Mouse (Mus musculus) kidney, embryonic 15.5 days (tissue): ENCODE measurements around the gene Ucp2. TPM values are rescaled to one million over a fixed set of nuclear protein-coding genes. Genes with fewer than 3 reads are reported as not detected.

Source experiments
- ATAC-seq: fragments of 200-750 bp; cut with Nextera tagmentation; replicated peaks from 2 replicates; pipeline ENCODE4 v1.8.0; 2017; ENCODE audit warnings: moderate TSS enrichment; ENCODE audit not compliant: low FRiP score
- H3K27ac ChIP-seq: fragments of 300-500 bp; sonication (generic); 2 replicates; pipeline ENCODE4 v1.5.1; 2015; ENCODE audit warnings: mild to moderate bottlenecking, inconsistent platforms
- H3K27me3 ChIP-seq: fragments of 300-500 bp; sonication (generic); 2 replicates; pipeline ENCODE4 v1.6.1; 2015; ENCODE audit warnings: inconsistent platforms
- H3K36me3 ChIP-seq: fragments of 300-500 bp; sonication (generic); 2 replicates; pipeline ENCODE4 v1.6.1; 2015; ENCODE audit warnings: inconsistent platforms
- H3K4me1 ChIP-seq: fragments of 300-500 bp; sonication (generic); 2 replicates; pipeline ENCODE4 v1.6.1; 2015; ENCODE audit warnings: inconsistent platforms
- H3K4me2 ChIP-seq: fragments of 300-500 bp; sonication (generic); 2 replicates; pipeline ENCODE4 v1.6.1; 2015; ENCODE audit warnings: moderate library complexity, mild to moderate bottlenecking, inconsistent platforms
- H3K4me3 ChIP-seq: fragments of 300-500 bp; sonication (generic); replicated peaks from 2 replicates; pipeline ENCODE4 v1.5.1; 2015; ENCODE audit warnings: mild to moderate bottlenecking, inconsistent platforms
- H3K9ac ChIP-seq: fragments of 300-500 bp; sonication (generic); 2 replicates; pipeline ENCODE4 v1.6.1; 2015; ENCODE audit warnings: mild to moderate bottlenecking, inconsistent platforms
- H3K9me3 ChIP-seq: fragments of 300-500 bp; sonication (generic); replicated peaks from 2 replicates; pipeline ENCODE4 v1.6.1; 2016; ENCODE audit warnings: inconsistent platforms
- WGBS: fragments of 180-500 bp; shearing (Covaris S2); methylation state at CpG from one replicate; pipeline ENCODE4 v1.1.7; 2015; ENCODE audit warnings: mixed read lengths; 5-methylcytosine and 5-hydroxymethylcytosine counted together
- polyA plus RNA-seq: library from polyadenylated mRNA; unstranded; fragments of >200 nt; fragmentation: Nextera tagmentation; extraction: Ambion mirVana; gene quantifications from 2 replicates; pipeline ENCODE4 v1.2.1, GENCODE M21; 2015

The Ucp2 gene
- polyA plus RNA-seq: 191 and 221 TPM in 2 replicates

DNA sequence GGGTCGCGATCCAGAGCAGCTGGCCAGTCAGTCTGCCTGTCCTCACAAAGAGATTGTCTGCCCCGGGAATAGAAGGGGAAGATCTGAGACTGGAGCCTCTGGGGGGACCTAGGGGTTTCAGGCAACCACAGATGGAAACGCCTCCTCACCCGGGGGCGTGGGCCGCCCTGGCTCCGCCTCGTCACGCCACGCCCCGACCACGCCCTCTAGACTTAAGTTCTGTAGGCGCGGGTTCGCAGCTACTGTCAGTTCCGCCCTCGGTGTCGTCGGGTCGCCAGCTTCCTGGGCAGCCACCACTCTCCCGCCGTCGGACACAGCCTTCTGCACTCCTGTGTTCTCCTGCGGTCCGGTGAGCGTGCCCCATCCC lies at the start of gene Ucp2:
Ucp2 (plus strand) TSS at position 221 of the 367 bp plus-strand sequence.
- Histone ChIP-seq H3K9me3 (no peaks in the 10 kb centered on the region), H3K9ac (peak within 1 kb of the TSS; percentile 51), H3K4me2 (peak within 1 kb of the TSS; percentile 97), H3K27ac (peak within 1 kb of the TSS; percentile 88), H3K4me1 (peaks cover 57% of the 10 kb centered on the region), H3K36me3 (peaks cover 17% of the 10 kb centered on the region), H3K4me3 (peak within 1 kb of the TSS; percentile 58), H3K27me3 (no peaks in the 10 kb centered on the region)
- under 1% methylated on average over 26 of the region's 27 CpGs for WGBS
- peak; percentile 72 for ATAC-seq

DNA sequence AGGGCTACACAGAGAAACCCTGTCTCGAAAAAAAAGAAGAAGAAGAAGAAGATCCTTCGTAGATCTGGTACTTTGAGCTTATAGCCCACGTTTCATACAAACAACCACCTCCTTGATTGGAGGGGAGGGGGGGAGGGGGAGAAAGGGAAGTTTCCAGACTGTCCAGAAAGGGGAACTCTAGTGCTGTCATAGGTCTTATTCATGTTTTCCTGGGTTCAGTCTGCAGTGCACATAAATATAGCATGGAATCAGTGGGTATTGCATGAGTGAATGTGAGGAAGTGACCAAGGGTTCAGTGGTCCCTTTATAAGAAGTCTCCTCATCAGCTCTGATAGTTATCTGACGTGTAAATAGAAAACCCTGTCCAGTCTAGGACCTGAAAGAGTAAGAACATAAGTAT lies 49.4 kb upstream of the Ucp2 start:
- no peak overlapping the region for H3K9ac ChIP-seq
- H3K27me3 ChIP-seq: no peaks in the 10 kb centered on the region
- ATAC-seq: no peak
- H3K4me1 ChIP-seq: no peaks in the 10 kb centered on the region
- 88% methylated on average over 4 of the region's 4 CpGs for WGBS
- H3K9me3 ChIP-seq: no peaks in the 10 kb centered on the region
- H3K4me2 ChIP-seq: no peak overlapping the region
- no peak overlapping the region for H3K4me3 ChIP-seq
- H3K27ac ChIP-seq: no peak overlapping the region
- H3K36me3 ChIP-seq: peaks cover 86% of the 10 kb centered on the region

DNA sequence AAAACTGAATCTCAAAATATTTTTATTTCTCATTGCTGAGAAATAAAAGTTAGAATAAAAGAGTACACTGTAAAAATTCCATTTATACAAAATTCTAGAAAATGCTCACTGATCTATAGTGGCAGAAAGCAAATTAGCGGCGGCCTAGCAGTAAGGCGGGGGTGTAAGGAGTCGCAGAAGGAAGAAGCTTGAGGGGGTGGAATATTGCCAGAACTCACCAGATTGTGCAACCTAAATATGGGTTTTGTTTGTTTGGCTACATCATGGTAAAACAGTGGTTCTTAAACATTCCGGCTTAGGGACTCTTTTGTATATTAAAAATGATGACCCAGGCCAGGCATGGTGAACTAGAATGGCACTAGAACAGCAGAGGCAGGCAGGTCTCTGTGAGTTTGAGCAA lies 46.9 kb upstream of the Ucp2 start:
- ATAC-seq: no peak
- H3K4me2 ChIP-seq: no peak overlapping the region
- peaks cover 93% of the 10 kb centered on the region for H3K36me3 ChIP-seq
- no peaks in the 10 kb centered on the region for H3K4me1 ChIP-seq
- WGBS: 98% methylated on average over 5 of the region's 5 CpGs
- no peaks in the 10 kb centered on the region for H3K27me3 ChIP-seq
- no peak overlapping the region for H3K4me3 ChIP-seq
- H3K27ac ChIP-seq: no peak overlapping the region
- no peak overlapping the region for H3K9ac ChIP-seq
- no peaks in the 10 kb centered on the region for H3K9me3 ChIP-seq

DNA sequence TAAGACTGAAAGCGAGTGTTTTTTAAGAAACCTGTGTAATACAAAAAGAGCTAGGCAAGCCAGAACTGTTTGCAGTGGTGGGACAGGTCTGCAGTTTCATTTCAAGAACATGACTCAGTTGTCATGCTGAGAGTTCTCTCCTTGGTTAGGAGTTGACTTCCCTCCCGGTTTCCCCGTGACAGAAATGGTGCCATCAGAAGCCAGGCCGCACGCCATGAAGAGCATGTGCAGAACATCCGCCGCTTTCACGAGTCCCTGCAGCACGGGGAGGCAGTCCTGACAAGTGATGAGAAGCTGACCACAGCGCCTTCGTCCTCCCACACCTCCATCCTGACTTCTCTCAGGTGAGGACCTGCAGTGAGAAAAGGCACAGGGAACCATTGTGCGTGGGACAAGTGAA lies 44.6 kb upstream of the Ucp2 start:
- H3K4me3 ChIP-seq: no peak overlapping the region
- no peaks in the 10 kb centered on the region for H3K9me3 ChIP-seq
- H3K4me1 ChIP-seq: no peaks in the 10 kb centered on the region
- no peaks in the 10 kb centered on the region for H3K27me3 ChIP-seq
- WGBS: 92% methylated on average over 12 of the region's 12 CpGs
- ATAC-seq: no peak
- peaks cover 93% of the 10 kb centered on the region for H3K36me3 ChIP-seq
- H3K9ac ChIP-seq: no peak overlapping the region
- H3K4me2 ChIP-seq: no peak overlapping the region
- no peak overlapping the region for H3K27ac ChIP-seq

DNA sequence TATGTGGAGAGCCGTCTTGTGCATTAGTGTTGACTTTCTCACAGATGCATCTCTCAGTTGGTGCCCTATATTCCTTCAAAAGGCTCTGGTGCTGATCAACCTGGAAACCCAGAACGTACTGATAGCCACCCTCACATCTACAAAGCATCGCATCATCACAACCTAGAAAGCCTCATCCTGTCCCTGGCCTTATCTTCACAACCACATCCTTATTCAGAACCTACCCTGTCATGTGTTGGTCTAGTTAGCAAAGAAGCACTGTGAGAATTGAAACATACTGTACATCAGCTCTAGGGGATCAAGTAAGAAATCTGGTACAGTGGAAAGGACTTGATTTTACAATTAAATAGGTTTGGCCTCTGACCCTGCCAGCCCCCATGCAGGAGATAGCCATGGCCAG lies 44.2 kb upstream of the Ucp2 start:
- ATAC-seq: no peak
- Histone ChIP-seq H3K36me3 (peaks cover 93% of the 10 kb centered on the region), H3K27ac (no peak overlapping the region), H3K27me3 (no peaks in the 10 kb centered on the region), H3K4me1 (no peaks in the 10 kb centered on the region), H3K9ac (no peak overlapping the region), H3K4me3 (no peak overlapping the region), H3K9me3 (no peaks in the 10 kb centered on the region), H3K4me2 (no peak overlapping the region)
- 94% methylated on average over 3 of the region's 3 CpGs for WGBS

DNA sequence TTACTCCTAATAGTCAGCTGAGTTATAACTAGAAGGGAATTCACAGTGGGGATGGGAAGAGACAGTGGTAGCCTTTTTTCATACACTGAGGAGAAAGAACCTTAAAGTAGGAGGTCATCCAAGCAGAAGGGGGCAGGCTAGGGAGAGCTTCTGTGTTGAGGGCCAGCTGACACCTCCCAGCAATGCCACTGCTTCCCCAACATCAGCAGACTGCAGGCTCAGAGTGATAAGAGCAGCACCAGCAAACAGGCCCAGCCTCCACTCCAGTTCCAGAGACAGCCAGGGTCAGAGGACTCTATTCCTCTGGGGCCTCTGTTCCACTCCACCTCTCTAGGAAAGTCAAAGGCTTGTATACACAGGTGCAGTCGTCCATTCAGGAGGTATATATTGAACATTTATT lies 35.0 kb upstream of the Ucp2 start:
- no peak overlapping the region for H3K9ac ChIP-seq
- H3K36me3 ChIP-seq: peaks cover 77% of the 10 kb centered on the region
- no peak overlapping the region for H3K4me2 ChIP-seq
- 0 out of 2 replicates have a peak, but pooled peaks cover 1% of the 10 kb centered on the region for H3K4me1 ChIP-seq
- H3K27me3 ChIP-seq: no peaks in the 10 kb centered on the region
- no peaks in the 10 kb centered on the region for H3K9me3 ChIP-seq
- no peak for ATAC-seq
- 58% methylated on average over 1 of the region's 1 CpGs for WGBS
- H3K4me3 ChIP-seq: no peak overlapping the region
- H3K27ac ChIP-seq: no peak overlapping the region

DNA sequence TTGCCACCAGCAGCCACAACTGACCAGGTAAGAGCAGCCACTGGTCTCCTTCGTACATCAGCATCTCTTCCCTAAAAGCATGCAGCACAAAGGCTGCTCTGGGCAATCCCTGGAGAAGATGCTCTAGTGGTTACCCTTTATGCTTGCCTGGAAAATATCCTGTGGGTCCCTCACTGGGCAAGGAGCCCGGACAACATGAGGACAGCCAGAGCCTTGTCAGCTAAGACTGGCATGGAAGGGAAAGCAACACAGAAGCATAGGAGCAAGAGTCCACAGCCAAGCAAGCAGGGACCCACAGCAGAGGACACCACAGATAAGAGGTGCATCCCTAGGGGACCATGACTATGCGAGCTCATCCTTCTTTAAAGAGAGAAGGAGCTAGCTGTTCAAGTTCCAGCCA lies 33.3 kb upstream of the Ucp2 start:
- H3K9me3 ChIP-seq: no peaks in the 10 kb centered on the region
- no peak overlapping the region for H3K27ac ChIP-seq
- H3K36me3 ChIP-seq: peaks cover 67% of the 10 kb centered on the region
- H3K4me3 ChIP-seq: no peak overlapping the region
- no peak for ATAC-seq
- H3K9ac ChIP-seq: no peak overlapping the region
- 0 out of 2 replicates have a peak, but pooled peaks cover 9% of the 10 kb centered on the region for H3K4me1 ChIP-seq
- 98% methylated on average over 3 of the region's 3 CpGs for WGBS
- no peak overlapping the region for H3K4me2 ChIP-seq
- no peaks in the 10 kb centered on the region for H3K27me3 ChIP-seq

DNA sequence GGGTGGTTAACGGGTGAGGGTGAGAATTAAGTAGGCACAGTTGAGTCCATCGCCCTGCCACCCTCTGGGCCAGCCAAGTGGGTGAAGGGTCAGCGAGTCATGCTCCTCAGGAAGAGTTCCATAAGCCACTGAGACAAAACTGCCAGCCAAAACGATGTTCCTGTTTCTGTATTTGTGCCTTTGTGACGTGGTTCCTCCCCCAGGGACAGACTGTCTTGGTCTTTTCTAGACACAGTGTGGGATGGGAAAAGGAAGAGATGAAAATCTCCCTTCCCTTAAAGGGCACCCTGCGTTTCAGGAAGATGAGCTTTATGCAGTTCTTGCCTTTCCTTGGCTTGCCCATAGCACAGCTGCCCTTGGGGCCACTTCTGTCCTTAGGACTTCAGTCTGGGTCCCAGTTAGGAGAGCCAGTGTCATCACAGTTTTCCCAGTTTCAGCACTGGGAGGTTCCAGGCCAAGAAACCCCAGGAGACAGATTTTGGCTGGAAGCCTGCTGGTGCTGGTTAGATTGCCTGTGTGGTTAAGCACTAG lies 31.5 kb upstream of the Ucp2 start:
- WGBS: 86% methylated on average over 6 of the region's 6 CpGs
- ATAC-seq: no peak
- peaks cover 53% of the 10 kb centered on the region for H3K36me3 ChIP-seq

DNA sequence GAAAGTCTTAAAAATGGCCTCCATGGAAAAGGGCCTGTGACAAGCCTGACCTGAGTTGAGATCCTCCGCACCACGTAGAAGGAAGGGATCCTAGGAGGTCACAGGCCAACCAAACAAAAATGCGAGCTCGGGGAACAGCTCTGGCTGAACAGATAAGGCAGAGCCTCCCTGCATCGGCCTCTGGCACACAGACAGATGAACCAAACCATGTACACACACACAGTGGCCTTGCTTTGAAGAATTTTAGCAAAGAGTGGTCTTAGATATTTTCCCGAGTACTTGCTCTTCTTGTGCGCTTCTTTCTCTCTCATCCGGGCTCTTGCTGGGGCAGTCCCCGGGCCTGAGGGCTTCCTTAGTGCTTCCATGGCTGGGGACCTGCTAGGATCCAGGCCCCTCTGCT lies 29.9 kb upstream of the Ucp2 start:
- H3K36me3 ChIP-seq: peaks cover 45% of the 10 kb centered on the region
- H3K9me3 ChIP-seq: no peaks in the 10 kb centered on the region
- no peak overlapping the region for H3K9ac ChIP-seq
- peaks cover 21% of the 10 kb centered on the region for H3K4me1 ChIP-seq
- no peak overlapping the region for H3K4me2 ChIP-seq
- no peak overlapping the region for H3K4me3 ChIP-seq
- no peak overlapping the region for H3K27ac ChIP-seq
- no peaks in the 10 kb centered on the region for H3K27me3 ChIP-seq
- no peak for ATAC-seq
- WGBS: 71% methylated on average over 9 of the region's 9 CpGs

More for the DNA sequence above, 31.5 kb upstream of the Ucp2 start:
- H3K27ac ChIP-seq: no peak overlapping the region
- H3K27me3 ChIP-seq: no peaks in the 10 kb centered on the region
- peaks cover 21% of the 10 kb centered on the region for H3K4me1 ChIP-seq
- H3K9ac ChIP-seq: no peak overlapping the region
- H3K4me2 ChIP-seq: no peak overlapping the region
- no peak overlapping the region for H3K4me3 ChIP-seq
- no peaks in the 10 kb centered on the region for H3K9me3 ChIP-seq

DNA sequence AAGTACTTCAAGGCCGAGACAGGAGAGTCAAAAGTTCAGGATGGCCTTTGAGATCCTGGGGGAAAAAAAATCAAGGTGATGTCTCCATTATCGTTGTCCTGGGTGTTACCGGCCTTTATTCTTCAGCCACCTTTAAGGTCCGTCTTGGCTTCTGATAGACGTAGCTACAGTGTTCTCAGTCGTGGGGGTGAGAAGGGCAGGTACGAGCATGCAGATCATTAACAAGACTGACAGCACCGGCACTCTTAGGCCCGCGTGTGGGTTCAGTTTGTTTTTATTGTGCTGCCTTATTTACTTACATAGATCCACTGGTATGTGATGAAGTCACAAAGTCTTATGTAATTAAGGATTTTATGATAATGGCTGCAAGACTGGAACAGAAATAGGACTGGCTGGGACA lies 29.4 kb upstream of the Ucp2 start:
- WGBS: 64% methylated on average over 10 of the region's 10 CpGs
- ATAC-seq: no peak

DNA sequence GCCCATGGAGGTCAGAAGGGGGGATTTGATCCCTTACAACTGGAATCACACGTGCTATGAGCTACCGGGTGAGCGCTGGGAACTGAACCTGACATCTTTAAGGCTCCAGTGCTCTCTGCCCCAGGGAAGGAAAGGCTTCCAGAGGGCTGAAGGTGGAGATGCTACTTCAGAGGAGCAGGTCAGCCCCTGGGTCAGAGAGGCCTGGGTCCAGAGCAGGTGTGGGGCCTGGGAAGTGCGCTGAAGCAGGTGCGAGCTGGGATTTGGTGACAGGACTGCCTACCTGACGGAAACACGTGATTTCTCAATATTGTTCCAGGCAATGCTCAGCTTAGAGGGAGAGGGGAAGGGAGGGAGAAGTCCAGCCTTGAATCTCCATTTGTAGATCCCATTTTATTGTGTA lies 28.9 kb upstream of the Ucp2 start:
- no peak overlapping the region for H3K9ac ChIP-seq
- 88% methylated on average over 7 of the region's 7 CpGs for WGBS
- ATAC-seq: no peak
- no peaks in the 10 kb centered on the region for H3K27me3 ChIP-seq
- H3K4me3 ChIP-seq: no peak overlapping the region
- H3K9me3 ChIP-seq: no peaks in the 10 kb centered on the region
- peaks cover 21% of the 10 kb centered on the region for H3K4me1 ChIP-seq
- H3K27ac ChIP-seq: 0 out of 2 replicates have a peak overlapping the region, but pooled peaks have one; percentile 27
- peaks cover 48% of the 10 kb centered on the region for H3K36me3 ChIP-seq
- H3K4me2 ChIP-seq: no peak overlapping the region

More for the DNA sequence above, 29.4 kb upstream of the Ucp2 start:
- Histone ChIP-seq H3K4me2 (no peak overlapping the region), H3K27ac (no peak overlapping the region), H3K27me3 (no peaks in the 10 kb centered on the region), H3K4me1 (peaks cover 21% of the 10 kb centered on the region), H3K9me3 (no peaks in the 10 kb centered on the region), H3K36me3 (peaks cover 47% of the 10 kb centered on the region), H3K9ac (no peak overlapping the region), H3K4me3 (no peak overlapping the region)

DNA sequence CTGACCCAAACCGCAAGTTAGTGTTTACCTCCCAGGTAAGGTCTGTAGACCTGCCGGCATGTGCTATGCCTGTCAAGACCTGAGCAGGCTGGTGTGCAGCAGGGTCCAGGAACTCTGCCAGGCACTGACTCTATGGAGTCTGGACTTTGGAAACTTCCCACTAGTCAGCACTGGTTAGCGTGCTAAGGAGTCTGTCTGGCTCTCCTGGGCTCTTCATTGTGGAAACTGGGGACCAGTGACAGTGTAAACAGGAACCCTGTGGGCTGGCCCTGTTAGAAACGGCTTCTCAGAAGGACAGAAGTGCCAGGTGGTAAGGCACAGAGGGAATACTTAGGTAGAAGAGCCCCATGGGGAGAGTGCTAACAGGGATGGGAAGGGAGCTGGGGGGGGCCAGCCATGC lies 27.9 kb upstream of the Ucp2 start:
- Histone ChIP-seq H3K4me3 (no peak overlapping the region), H3K36me3 (peaks cover 48% of the 10 kb centered on the region), H3K27ac (peak overlapping the region; percentile 69), H3K9ac (no peak overlapping the region), H3K4me2 (0 out of 2 replicates have a peak overlapping the region, but pooled peaks have one; percentile 15), H3K4me1 (peaks cover 21% of the 10 kb centered on the region), H3K9me3 (no peaks in the 10 kb centered on the region), H3K27me3 (no peaks in the 10 kb centered on the region)
- 72% methylated on average over 4 of the region's 4 CpGs for WGBS
- ATAC-seq: peak; percentile 70
